Mouse (Mus musculus) embryo, embryonic 10 days (tissue): Measurements from ENCODE around the gene Nnmt.

ENCODE experiments used
- DNase-seq: peaks from one replicate; pipeline ENCODE4 v3.0.0-alpha.2; 2015; ENCODE audit warnings: low spot score

Nnmt gene

GRCm38 (mm10) chr9:48604939-48605598, at the start of gene Nnmt:
Gene Nnmt (minus strand): TSS chr9:48605153.
- no peak for DNase-seq

DNA sequence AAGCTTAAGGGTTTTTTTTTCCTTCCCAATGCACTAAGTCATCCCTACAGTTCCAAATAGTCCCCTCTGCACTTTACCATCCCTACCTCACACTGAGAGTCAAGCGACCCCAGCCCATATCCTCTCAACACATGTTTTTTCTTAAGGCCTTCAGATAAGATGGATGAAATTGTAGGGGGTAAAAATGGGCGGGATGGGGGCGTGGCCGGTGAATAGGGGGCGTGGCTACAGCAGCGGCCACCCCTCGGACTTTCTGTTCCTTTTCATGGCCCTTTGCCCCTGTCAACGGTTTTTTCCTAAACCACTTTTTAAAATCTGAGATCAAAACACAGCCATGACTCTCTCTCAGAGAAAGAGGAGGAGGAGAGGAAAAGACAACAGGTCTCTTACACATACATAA, 49.8 kb upstream of the Nnmt start:
- no peak for DNase-seq

DNA sequence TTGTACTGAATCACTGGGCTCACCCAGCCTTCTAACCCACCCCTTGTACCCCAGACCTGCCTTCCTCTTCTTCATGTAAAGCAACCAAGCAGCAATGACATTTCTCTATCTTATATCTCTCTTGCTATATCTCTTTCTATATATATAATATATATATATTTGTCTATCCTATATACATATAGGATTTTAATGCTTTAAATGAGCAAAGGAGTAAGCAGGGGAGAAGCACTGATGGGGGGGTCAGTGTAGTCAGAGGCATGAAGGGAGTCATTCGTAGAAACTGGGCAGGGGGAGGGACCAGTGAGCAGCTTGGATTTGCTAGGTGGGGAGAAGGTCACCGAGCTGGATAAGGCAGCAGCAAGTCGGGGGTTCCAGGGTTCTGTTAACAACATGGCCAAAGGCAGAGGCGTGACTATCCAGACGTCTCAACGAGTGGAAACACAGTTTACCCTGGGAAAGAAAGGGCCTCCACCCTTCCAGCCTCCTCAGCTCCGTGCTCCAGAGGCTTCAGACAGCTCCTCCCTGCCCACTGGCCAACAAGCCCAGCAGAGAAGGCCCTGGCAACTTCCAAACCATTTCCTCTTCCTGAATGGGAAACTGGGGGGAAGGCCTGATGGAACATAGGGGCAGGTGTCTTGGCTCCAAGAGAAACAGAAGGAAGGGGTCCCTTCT, 48.6 kb upstream of the Nnmt start:
- DNase-seq = no peak

DNA sequence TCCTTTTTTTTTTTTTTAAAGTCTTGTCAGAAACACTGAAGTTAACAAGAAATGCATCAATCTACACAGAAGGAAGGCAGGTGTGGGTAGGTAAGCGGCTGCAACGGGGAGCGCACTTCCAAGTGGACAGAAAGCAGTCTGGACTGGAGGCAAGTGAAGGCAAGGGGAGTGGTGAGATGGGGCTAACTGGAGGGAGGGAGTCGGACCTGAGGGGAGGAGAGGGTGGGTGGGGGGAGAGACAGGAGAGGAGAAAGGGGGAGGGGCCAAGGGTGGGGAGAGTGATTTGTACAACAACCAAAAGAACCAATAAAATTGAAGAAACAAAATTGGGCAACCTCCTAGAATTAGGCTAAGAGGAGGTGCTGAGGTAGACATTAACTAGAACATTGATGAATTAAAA, 47.1 kb upstream of the Nnmt start:
- no peak for DNase-seq

DNA sequence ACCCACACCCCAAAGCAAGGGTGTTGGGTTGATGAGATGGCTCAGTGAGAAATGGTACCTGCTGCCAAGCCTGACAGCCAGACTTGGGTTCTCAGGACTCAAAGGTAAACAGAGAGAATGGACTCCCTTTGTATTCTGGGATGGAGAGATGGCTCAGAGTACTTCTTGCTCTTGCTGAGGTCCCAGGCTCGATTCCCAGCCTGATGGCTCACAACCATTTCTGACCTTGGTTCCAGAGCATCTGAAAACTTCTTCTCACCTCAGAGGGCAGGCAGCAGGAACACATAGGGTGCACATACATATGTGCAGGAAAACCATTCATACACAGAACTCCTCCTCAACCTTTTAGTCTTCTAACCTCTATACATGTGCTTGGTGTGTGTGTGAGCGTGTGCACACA, 45.9 kb upstream of the Nnmt start:
- no peak for DNase-seq

- peak; percentile 43 for DNase-seq
These were observed 45.1 kb upstream of the Nnmt start for GRCm38 (mm10) chr9:48649851-48650685.

DNA sequence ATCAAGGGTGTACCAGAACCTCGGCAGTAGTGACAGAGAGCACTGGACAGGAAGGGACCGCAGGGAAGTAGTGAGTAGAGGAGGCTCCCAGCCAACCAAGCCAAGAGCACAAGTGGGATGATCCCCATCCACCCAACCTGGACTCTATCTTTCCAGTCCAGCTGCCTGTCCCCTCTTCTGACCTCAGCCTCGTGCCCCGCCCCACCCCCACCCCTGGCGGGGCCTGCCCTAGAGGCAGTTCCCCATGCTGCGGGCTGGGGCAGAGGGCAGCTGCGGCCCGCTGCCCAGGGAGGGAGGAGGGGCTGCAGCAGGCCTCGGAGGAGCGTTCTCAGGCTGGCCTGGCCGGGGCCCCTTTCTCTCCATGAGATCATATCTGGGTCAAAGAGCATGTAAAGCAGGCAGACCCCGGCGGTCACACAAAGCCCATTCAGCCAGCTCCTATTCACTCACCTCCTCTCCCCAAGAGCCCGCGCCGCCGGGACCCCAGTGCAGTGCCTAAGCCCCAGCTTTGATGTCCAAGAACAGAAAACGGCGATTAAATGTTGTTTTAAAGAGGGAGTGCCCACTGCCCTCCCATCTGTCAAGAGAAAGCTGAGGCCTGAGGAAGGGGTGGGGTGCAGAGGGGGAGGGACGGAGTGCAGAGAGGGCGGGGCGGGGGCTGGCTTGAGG, 44.3 kb upstream of the Nnmt start:
- peak; percentile 90 for DNase-seq

- DNase-seq = peak; percentile 24
These were observed 43.5 kb upstream of the Nnmt start for GRCm38 (mm10) chr9:48648285-48649097.

- DNase-seq = peak; percentile 15
These were observed 42.8 kb upstream of the Nnmt start for GRCm38 (mm10) chr9:48647648-48648284.

GRCm38 (mm10) chr9:48646781-48647647, 42.1 kb upstream of the Nnmt start:
- DNase-seq = peak; percentile 5

DNA sequence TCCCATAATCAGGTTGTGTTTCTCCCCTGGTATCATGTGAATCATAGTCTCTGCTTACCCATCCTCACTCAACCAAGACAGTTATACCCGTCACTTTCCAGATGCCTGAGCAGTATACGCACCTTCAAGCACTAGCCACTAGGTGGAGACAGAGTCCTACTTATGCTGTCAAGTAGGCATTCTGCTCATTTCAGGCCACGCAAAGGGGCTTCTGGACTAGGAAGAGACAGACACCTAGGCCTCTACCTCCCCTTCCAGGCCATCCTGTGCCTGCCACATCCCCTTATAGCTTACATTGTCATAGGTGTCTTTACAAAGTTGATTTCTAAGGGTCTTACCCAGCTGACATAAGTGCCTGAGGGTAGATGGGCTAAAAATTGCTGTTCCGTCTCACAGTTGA, 41.3 kb upstream of the Nnmt start:
- peak; percentile 96 for DNase-seq

DNA sequence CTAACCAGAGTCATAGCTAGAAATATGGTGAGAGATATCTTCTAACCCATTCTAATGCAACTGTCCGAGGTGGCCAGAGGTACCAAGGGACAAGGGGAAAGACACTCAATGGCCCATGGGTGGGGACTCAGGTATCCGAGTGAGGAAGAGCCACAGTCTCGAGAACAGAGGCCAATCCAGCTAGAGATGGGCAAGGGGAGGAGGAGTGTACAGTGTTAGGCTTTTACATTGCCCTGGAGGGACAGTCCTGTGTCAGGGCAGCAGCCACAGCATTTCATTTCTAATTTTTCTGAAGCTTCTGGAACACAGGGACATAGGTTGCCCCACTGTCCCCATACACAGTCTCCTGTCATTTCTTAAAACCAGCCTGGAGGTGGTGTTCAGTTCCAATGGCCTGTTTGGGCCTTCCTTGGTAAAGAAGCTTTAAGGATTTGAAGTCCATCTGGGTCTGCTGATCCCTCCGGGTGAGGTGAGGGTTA, 40.7 kb upstream of the Nnmt start:
- no peak for DNase-seq

GRCm38 (mm10) chr9:48644926-48645647, 40.1 kb upstream of the Nnmt start:
- DNase-seq = peak; percentile 82

GRCm38 (mm10) chr9:48644376-48644775, 39.4 kb upstream of the Nnmt start:
- peak; percentile 2 for DNase-seq

DNA sequence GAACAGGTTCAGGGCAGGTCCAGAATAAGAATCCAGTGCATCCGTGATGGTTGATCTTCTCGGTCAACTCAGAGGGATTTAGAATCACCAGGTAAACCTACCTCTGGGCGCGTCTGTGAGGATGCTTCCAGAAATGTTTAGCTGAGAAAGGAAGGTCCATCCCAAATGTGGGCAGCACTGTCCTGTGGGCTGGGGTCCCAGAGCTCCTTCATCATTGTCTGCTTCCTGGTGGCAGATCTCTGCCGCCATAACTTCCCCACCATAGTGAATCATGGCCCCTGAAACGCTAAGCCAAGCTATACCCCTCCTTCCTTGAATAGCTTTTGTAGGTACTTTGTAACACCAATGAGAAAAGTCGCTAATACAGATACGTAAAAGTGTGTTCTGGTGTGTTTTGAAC, 36.7 kb upstream of the Nnmt start:
- DNase-seq = no peak

DNA sequence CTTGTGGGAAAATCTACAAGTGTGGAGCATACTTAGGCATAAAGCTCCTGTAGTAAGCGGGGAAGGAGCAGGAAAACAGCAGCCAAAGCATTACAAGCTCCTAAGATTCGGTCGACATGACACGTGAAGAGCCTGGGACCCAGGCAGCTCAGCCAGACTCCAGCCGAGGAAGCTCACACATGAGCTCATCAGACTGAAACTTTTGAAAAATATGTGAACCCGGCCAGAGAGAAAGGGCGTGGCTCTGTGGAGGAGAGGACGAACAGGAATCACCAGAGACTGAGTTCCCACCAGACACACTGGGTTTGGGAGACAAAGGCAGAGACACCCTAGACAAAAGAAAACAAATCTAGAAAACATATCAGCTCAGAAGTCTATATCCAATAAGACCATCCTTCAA, 35.9 kb upstream of the Nnmt start:
- DNase-seq = no peak

DNA sequence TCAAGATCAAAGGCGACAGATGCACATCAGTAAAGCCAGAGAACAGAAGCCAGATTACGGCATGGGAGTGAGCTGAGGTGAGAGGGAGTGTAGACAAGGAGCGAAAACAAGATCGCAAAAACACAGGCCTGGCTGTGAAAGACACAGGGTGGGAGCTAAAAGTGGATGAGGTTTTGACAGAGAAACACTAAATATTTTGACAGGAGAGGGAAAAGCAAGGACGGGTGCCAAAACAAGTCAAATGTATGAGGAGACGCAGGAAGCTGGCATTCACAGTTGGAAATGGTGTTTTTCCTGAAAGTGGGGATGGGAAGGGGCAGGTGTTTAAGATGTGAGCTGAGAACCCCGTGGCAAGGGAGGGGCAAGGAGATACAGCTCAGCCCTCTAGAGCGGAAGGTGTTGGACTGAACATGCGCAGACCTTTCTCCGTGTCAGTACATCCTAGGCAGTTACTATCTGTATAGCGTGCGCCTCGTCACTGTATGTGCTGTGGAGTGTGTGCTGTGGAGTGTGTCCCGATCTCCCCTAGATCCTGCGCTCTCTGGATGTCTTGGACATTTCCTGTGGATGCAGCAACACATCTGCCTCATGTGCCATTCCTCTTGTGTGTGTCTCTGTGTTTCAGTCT, 33.3 kb upstream of the Nnmt start:
- no peak for DNase-seq

GRCm38 (mm10) chr9:48637161-48637560, 32.2 kb upstream of the Nnmt start:
- no peak for DNase-seq
